Mouse (Mus musculus) C2C12 (cell line): ENCODE measurements around the gene Srsf9.
"Not testable (repeated sequence)": the region's sequence is repeated elsewhere in the genome, so short reads cannot be mapped to it uniquely, and the experiment has no call there.

Experiments
- CTCF ChIP-seq: IDR thresholded peaks from one replicate; pipeline ENCODE4 v1.5.1; 2011; ENCODE audit not compliant: control insufficient read depth, insufficient read depth, insufficient read length
- MAX ChIP-seq: IDR thresholded peaks from one replicate; pipeline ENCODE4 v1.6.1; 2011; ENCODE audit warnings: mild to moderate bottlenecking, control low read depth
- USF1 ChIP-seq: IDR thresholded peaks from one replicate; pipeline ENCODE4 v1.6.1; 2011; ENCODE audit warnings: low read depth, mild to moderate bottlenecking, control low read depth, moderate library complexity

DNA sequence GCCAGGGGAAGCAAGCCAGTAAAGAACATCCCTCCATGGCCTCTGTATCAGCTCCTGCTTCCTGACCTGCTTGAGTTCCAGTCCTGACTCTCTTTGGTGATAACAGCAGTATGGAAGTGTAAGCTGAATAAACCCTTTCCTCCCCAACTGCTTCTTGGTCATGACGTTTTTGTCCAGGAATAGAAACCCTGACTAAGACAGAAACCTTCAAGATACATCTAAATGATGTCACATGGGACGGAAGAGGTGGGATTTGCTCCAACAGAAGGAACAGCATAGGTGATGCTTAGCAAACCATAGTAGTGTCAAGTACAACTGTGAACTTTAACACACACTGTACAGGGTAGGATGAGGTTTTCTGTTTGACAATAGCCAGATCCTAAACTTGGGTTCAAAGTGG, 51.9 kb downstream of the Srsf9 start:
- not testable (repeated sequence) for TF ChIP-seq CTCF, USF1, MAX
